Mouse (Mus musculus) spleen, adult 2 months (tissue): ENCODE measurements at regions not wholly inside any gene's neighbourhood (a gene's known extent, or its start where the extent isn't known, plus 50 kb on each side); places are given as distances from the start of the nearest gene placed in this dataset.
A peak's percentile ranks its signal among the peaks of the same experiment; 100 is the strongest.

ENCODE experiments used
- DNase-seq, 2 experiments: peaks; one replicate each; pipeline versions ENCODE4 v3.0.0 to v3.0.0-alpha.2; 2012 to 2021; ENCODE audit warnings: low spot score in 2 of 2, low read depth in 1 of 2
- H3K27ac ChIP-seq: fragments of 200-500 bp; 2 replicates; pipeline ENCODE4 v1.5.1; 2012; ENCODE audit warnings: low read length, inconsistent platforms; ENCODE audit not compliant: insufficient read depth
- H3K27me3 ChIP-seq: fragments of 200-500 bp; 2 replicates; pipeline ENCODE4 v1.6.1; 2012; ENCODE audit warnings: mild to moderate bottlenecking, moderate library complexity, low read length, inconsistent platforms; ENCODE audit not compliant: control insufficient read depth, insufficient read depth
- H3K36me3 ChIP-seq: fragments of 200-500 bp; 2 replicates; pipeline ENCODE4 v1.6.1; 2012; ENCODE audit warnings: mild to moderate bottlenecking, low read length, inconsistent platforms; ENCODE audit not compliant: control insufficient read depth, insufficient read depth
- H3K4me1 ChIP-seq: fragments of 200-500 bp; 2 replicates; pipeline ENCODE4 v1.6.1; 2011; ENCODE audit warnings: inconsistent platforms; ENCODE audit not compliant: control insufficient read depth, insufficient read depth, insufficient read length
- H3K4me3 ChIP-seq: fragments of 200-500 bp; 2 replicates; pipeline ENCODE4 v1.5.1; 2011; ENCODE audit warnings: mild to moderate bottlenecking, inconsistent platforms; ENCODE audit not compliant: insufficient read depth, insufficient read length; ENCODE audit errors: extremely low read depth
- CTCF ChIP-seq: fragments of 200-500 bp; IDR thresholded peaks from 2 replicates; pipeline ENCODE4 v1.5.1; 2011; ENCODE audit warnings: mild to moderate bottlenecking, inconsistent platforms; ENCODE audit not compliant: insufficient read depth, insufficient read length, insufficient replicate concordance; ENCODE audit errors: extremely low read depth
- POLR2A ChIP-seq: fragments of 200-500 bp; IDR thresholded peaks from 2 replicates; pipeline ENCODE4 v1.6.1; 2011; ENCODE audit warnings: low read depth, low read length, inconsistent platforms
- WGBS: fragments of 180-500 bp; shearing (Covaris S2); methylation state at CpG from one replicate; pipeline ENCODE4 v1.1.7; 2018; 5-methylcytosine and 5-hydroxymethylcytosine counted together

- peak overlapping the region; percentile 85 for H3K27ac ChIP-seq
- DNase-seq = no peak
- TF ChIP-seq POLR2A (no peak), CTCF (no peak)
- no peaks in the 10 kb centered on the region for H3K36me3 ChIP-seq
- H3K4me3 ChIP-seq = no peak overlapping the region
- peaks cover 4% of the 10 kb centered on the region; the same call in 1 of the 2 replicates for H3K4me1 ChIP-seq
- 26% methylated on average over 2 of the region's 2 CpGs for whole genome bisulfite sequencing
- H3K27me3 ChIP-seq = no peaks in the 10 kb centered on the region
Observed at GRCm38 (mm10) chr9:118396425-118397053, 81.5 kb upstream of the Eomes start.

- no peak for TF ChIP-seq POLR2A
- no peak for TF ChIP-seq CTCF
- WGBS = 36% methylated on average over 3 of the region's 3 CpGs
Observed at GRCm38 (mm10) chr9:118400520-118400919, 77.5 kb upstream of the Eomes start.

GRCm38 (mm10) chr9:118401170-118401569, 76.8 kb upstream of the Eomes start:
- H3K4me3 ChIP-seq = no peak overlapping the region
- peaks cover 3% of the 10 kb centered on the region; the same call in 1 of the 2 replicates for H3K4me1 ChIP-seq
- no peak for DNase-seq
- no peaks in the 10 kb centered on the region for H3K27me3 ChIP-seq
- no peak for TF ChIP-seq CTCF
- peak overlapping the region; percentile 6 for H3K27ac ChIP-seq
- H3K36me3 ChIP-seq = no peaks in the 10 kb centered on the region

More at GRCm38 (mm10) chr9:118400520-118400919, 77.5 kb upstream of the Eomes start:
- H3K4me1 ChIP-seq = peaks cover 4% of the 10 kb centered on the region; the same call in 1 of the 2 replicates
- peak overlapping the region; percentile 6; the same call in 1 of the 2 replicates for H3K27ac ChIP-seq
- no peaks in the 10 kb centered on the region for H3K36me3 ChIP-seq
- H3K4me3 ChIP-seq = no peak overlapping the region
- DNase-seq = peak in 1 of 2 experiments; percentile 10
- no peaks in the 10 kb centered on the region for H3K27me3 ChIP-seq

- DNase-seq = no peak
- Histone ChIP-seq H3K36me3 (no peaks in the 10 kb centered on the region), H3K4me3 (no peak overlapping the region), H3K4me1 (no peaks in the 10 kb centered on the region; the same call in 1 of the 2 replicates), H3K27ac (peak overlapping the region; percentile 63), H3K27me3 (no peaks in the 10 kb centered on the region)
- TF ChIP-seq POLR2A (no peak), CTCF (no peak)
- WGBS = 59% methylated on average over 6 of the region's 6 CpGs
Observed at GRCm38 (mm10) chr9:118404867-118405266, 73.1 kb upstream of the Eomes start.

GRCm38 (mm10) chr9:118405926-118406518, 72.0 kb upstream of the Eomes start:
- H3K36me3 ChIP-seq = no peaks in the 10 kb centered on the region
- no peaks in the 10 kb centered on the region for H3K27me3 ChIP-seq
- H3K4me3 ChIP-seq = no peak overlapping the region
- WGBS = 86% methylated on average over 9 of the region's 9 CpGs
- TF ChIP-seq CTCF (no peak), POLR2A (no peak)
- H3K27ac ChIP-seq = no peak overlapping the region
- no peaks in the 10 kb centered on the region; the same call in 1 of the 2 replicates for H3K4me1 ChIP-seq
- DNase-seq = no peak

GRCm38 (mm10) chr9:118416032-118416431, 62.0 kb upstream of the Eomes start:
- H3K27ac ChIP-seq = no peak overlapping the region
- 89% methylated on average over 4 of the region's 4 CpGs for WGBS
- no peaks in the 10 kb centered on the region for H3K4me1 ChIP-seq
- no peak for TF ChIP-seq POLR2A
- TF ChIP-seq CTCF = no peak
- no peak for DNase-seq
- H3K4me3 ChIP-seq = no peak overlapping the region
- H3K27me3 ChIP-seq = no peaks in the 10 kb centered on the region
- H3K36me3 ChIP-seq = no peaks in the 10 kb centered on the region

GRCm38 (mm10) chr9:118416475-118416874, 61.5 kb upstream of the Eomes start:
- Histone ChIP-seq H3K27me3 (no peaks in the 10 kb centered on the region), H3K27ac (no peak overlapping the region), H3K36me3 (no peaks in the 10 kb centered on the region), H3K4me3 (no peak overlapping the region), H3K4me1 (no peaks in the 10 kb centered on the region)
- TF ChIP-seq CTCF (no peak), POLR2A (no peak)
- 35% methylated on average over 6 of the region's 6 CpGs for WGBS
- DNase-seq = no peak
